Mouse (Mus musculus) kidney, postnatal 25 days (tissue): Measurements from ENCODE around the gene Ptx4.
"Not testable (repeated sequence)": the region's sequence is repeated elsewhere in the genome, so short reads cannot be mapped to it uniquely, and the experiment has no call there.

ENCODE experiments used
- DNase-seq, 2 experiments: peaks; one replicate each; pipeline ENCODE4 v3.0.0; 2021; ENCODE audit warnings: mixed read lengths in 2 of 2

The Ptx4 gene

GRCm38 (mm10) chr17:25115664-25116432, 4.7 kb upstream of the Ptx4 start, which contains the start of gene Telo2:
Telo2 (minus strand) TSS chr17:25115967.
- DNase-seq: peak; percentile 96 to 97

GRCm38 (mm10) chr17:25117263-25117662, 3.3 kb upstream of the Ptx4 start:
- no peak for DNase-seq

- peak in 1 of 2 experiments; percentile 36 for DNase-seq
Observed at GRCm38 (mm10) chr17:25123979-25124378, 3.4 kb downstream of the Ptx4 start.

GRCm38 (mm10) chr17:25125442-25126060, 5.0 kb downstream of the Ptx4 start:
- DNase-seq: not testable (repeated sequence)

- no peak for DNase-seq
Observed at GRCm38 (mm10) chr17:25127079-25127478, 6.5 kb downstream of the Ptx4 start.

GRCm38 (mm10) chr17:25127681-25128080, 7.1 kb downstream of the Ptx4 start:
- DNase-seq: no peak

GRCm38 (mm10) chr17:25130060-25130459, 9.5 kb downstream of the Ptx4 start:
- DNase-seq: no peak

GRCm38 (mm10) chr17:25133275-25133698, 12.7 kb downstream of the Ptx4 start, which contains the start of gene Clcn7:
Clcn7 (plus strand) TSS chr17:25133391.
- peak; percentile 97 to 98 for DNase-seq

GRCm38 (mm10) chr17:25135622-25136021, 15.1 kb downstream of the Ptx4 start:
- DNase-seq: peak; percentile 39 to 71

GRCm38 (mm10) chr17:25138803-25139202, 18.2 kb downstream of the Ptx4 start:
- DNase-seq: no peak

- no peak for DNase-seq
Observed at GRCm38 (mm10) chr17:25139960-25140359, 19.4 kb downstream of the Ptx4 start.

- no peak for DNase-seq
Observed at GRCm38 (mm10) chr17:25162161-25162560, 41.6 kb downstream of the Ptx4 start, which contains the start of gene Ccdc154. Ccdc154 (plus strand) TSS chr17:25162461.

- DNase-seq: no peak
Observed at GRCm38 (mm10) chr17:25163387-25163786, 42.8 kb downstream of the Ptx4 start.

- no peak for DNase-seq
Observed at GRCm38 (mm10) chr17:25164770-25165169, 44.2 kb downstream of the Ptx4 start.

GRCm38 (mm10) chr17:25165970-25166671, 45.6 kb downstream of the Ptx4 start:
- no peak for DNase-seq

GRCm38 (mm10) chr17:25169706-25170105, 49.1 kb downstream of the Ptx4 start:
- no peak for DNase-seq

GRCm38 (mm10) chr17:25172558-25172957, 52.0 kb downstream of the Ptx4 start:
- DNase-seq: no peak
